Mouse (Mus musculus) colon, adult 2 months (tissue): Measurements from ENCODE around the gene Mapk8ip3. TPM values are rescaled to one million over a fixed set of nuclear protein-coding genes. Genes with fewer than 3 reads are reported as not detected.

Experiments
- polyA plus RNA-seq: library from polyadenylated mRNA; depleted of rRNA; stranded (reverse); fragments of >200 nt; gene quantifications from 2 replicates; pipeline ENCODE4 v1.2.3, GENCODE M21; 2012; rRNA removed

Mapk8ip3 gene
- 75.9 and 79.6 TPM in 2 replicates for polyA plus RNA-seq

DNA sequence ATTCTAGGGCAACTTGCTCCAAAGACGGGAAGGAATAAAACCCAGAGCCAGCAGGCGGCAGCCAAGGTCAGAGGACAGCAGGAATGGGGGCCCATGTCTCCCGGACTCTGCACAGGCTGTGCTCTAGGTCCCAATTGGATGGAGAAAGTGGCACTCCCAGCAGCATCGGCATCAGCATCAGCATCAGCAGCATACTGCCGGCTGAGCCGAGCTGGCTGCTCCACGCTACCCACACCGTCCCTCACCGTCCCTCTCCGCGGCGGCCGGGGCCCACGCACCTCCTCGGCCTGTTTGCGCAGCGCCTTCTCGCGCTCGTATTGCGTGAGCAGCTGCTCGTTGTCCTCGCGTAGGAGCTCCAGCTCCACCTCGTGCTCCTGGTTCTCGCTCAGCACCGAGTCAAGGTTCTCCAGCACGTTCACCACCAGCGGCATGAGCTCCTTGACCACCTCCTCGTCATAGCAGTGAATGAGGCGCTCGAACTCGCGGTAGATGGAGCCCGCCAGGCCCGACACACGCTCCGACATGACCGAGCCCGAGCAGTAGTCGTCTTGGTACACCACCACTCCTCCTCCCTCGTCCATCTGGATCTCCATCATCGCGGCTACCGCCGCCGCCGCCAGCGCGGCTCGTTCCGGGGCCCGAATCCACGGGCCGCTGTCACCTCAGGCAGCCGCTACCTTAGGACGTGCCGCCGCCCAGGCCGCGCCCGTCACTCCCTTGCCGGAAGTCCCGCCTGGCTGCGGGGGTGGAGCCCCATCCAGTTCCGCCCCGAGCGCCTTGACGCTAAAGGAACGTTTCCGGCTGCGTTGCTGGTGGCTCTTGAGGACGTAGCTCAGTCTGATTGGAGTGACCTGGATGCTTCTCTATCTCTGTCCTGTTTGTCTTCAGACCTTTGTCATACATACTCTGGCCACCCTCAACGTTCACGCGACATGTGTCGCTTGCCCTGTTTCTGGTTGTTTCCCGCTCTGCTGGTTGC, at the start of gene Mapk8ip3:
Gene Mapk8ip3, minus strand, starts transcription at position 719 of the 979 bp plus-strand sequence.

DNA sequence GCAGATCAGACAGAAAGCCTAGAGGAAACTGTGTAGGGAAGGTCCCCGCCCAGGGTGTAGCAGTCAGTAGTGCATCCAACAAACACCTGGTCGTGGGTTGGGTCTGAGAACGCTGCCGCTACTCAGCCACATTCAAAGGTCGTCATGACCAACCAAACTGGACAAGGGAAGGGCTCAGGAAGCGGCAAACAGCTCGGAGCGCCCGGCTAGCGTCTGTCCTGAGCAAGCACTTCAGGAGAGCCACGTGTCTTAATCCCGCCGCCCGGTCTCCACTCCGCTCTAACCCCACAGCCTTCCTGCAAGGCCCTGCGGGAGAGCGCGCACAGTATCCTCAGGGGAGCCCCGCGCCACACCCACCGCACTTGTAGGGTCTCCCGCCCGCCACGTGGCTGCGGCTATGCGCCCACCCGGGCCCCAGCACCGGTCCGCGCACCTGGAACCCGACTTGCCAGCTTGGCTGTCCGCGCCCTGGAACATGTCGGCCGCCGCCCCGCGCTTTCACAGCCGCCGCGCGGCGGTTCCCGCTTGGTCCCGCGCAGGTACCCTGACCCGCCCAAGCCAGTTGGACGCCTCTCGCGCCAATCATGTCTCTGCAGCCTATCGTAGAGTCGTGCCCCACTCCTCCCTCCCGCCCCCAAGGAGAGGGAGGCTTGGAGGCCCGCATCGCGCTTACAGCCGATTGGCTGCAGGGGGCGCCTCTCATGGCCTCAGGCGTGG, 23.5 kb upstream of the Mapk8ip3 start, which contains the start of gene Jpt2:
Gene Jpt2, minus strand, starts transcription at position 555 of the 717 bp plus-strand sequence.

DNA sequence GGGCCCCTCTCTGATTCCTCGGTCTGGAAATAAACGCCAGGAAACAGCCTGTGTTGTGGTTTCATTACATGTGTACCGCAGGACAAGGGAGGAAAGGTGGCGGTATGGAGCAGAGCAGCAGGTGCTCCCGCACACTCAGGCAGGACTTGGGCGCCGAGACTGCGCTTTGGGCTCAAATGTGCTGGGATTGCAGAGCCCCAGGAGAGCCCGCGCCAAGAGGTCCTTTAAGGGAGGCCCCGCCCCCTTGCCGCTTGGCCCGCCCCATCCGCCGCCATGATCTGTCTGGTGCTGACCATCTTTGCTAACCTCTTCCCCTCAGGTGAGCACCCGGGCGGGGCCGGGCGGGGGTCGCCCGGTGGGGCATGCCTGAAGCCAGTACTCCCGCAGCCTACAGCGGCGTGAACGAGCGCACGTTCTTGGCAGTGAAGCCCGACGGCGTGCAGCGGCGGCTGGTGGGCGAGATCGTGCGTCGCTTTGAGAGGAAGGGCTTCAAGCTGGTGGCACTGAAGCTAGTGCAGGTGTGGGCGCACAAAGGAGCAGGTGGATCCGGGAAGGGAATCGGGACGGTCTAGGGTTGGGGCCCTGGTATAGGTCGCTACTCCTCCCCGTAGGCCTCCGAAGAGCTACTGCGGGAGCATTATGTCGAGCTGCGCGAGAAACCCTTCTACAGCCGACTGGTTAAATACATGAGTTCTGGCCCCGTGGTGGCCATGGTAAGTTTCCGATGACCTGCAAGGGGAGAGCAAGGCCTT, 40.4 kb downstream of the Mapk8ip3 start, which contains the start of gene Nme3:
Gene Nme3, plus strand, starts transcription at position 260 of the 752 bp plus-strand sequence.

DNA sequence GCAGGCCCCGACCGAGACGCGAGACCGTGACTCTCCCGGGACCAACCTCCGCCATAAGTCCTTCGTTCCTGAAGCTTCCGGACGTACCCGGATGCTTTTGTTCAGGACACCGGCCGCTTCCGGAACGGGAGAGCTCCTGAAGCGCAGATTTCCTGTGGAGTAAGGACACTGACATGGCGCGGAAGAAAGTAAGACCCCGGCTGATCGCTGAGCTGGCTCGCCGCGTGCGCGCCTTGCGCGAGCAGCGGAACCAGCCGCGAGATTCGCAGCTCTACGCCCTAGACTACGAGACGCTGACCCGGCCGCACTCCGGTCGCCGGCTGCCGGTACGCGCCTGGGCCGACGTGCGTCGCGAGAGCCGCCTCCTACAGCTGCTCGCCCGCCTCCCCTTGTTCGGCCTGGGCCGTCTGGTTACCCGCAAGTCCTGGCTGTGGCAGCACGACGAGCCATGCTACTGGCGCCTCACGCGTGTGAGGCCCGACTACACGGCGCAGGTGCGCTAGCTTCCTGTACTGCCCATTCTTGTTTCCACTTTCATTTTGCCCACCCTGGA, 41.7 kb downstream of the Mapk8ip3 start, which contains the start of the genes Eme2 and Mrps34:
Gene Eme2, minus strand, starts transcription at position 93 of the 553 bp plus-strand sequence.
Gene Mrps34, plus strand, starts transcription at position 122 of the 553 bp plus-strand sequence.

DNA sequence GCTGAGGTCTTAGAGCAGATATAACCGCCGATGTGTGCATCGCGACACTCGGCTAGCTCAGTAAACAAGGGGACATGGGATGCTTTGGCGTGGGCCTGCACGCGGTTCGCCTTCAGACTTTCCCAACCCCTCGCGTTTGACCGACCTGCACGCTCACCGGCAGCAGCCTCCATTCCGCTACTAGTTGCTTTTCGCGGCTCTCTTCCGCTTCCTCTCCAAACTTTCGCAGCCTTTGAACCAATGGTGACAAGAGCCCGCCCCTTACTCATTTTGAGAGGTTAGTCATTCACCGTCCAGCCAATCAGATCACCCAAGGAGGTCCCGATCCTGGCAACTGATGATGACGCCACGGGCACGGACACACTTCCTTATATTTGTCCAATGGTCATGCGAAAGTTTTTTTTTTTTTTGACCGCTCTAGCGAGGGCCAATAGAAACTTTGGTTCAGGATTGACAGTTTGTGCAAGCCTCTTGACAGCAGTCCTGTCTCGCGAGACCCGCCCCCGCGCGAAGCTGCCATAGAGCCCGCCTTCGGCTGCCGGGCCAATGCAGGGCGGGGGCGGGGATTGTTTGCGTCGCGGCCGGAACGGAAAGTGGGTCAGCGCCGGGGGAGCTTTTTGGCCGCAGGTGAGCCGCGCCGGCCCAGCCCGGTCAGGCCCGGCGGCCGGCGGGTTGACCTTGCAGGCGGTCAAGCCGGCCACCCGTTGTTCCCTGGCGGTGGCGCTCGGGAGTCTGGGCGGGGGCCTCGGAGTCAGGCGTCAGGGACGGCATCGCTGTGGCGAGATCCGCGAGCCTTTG, 50.4 kb downstream of the Mapk8ip3 start, which contains the start of the genes Nubp2 and Spsb3:
Gene Nubp2, minus strand, starts transcription at position 216 of the 798 bp plus-strand sequence.
Gene Spsb3, plus strand, starts transcription at position 510 of the 798 bp plus-strand sequence.

DNA sequence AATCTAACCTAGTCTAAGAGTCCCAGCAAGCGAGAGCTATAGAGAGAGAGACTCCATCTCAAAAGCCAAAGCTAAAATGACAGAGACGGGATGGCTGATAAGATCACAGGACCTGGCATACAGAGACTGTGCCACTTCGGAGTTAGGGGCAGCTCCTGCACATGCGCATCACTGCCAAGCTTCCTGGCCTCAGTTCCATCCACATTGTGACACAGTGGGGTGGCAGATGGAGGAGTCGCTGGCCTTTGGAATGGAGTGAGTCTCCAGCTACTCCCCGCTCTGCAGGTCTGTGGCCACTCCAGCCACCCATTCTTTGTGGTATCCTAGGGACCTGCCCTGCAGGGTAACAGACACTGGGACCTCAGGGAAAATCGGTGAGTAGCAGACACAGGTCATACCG, 71.0 kb downstream of the Mapk8ip3 start, which contains the start of gene Igfals:
Gene Igfals, plus strand, starts transcription at position 222 of the 400 bp plus-strand sequence.

DNA sequence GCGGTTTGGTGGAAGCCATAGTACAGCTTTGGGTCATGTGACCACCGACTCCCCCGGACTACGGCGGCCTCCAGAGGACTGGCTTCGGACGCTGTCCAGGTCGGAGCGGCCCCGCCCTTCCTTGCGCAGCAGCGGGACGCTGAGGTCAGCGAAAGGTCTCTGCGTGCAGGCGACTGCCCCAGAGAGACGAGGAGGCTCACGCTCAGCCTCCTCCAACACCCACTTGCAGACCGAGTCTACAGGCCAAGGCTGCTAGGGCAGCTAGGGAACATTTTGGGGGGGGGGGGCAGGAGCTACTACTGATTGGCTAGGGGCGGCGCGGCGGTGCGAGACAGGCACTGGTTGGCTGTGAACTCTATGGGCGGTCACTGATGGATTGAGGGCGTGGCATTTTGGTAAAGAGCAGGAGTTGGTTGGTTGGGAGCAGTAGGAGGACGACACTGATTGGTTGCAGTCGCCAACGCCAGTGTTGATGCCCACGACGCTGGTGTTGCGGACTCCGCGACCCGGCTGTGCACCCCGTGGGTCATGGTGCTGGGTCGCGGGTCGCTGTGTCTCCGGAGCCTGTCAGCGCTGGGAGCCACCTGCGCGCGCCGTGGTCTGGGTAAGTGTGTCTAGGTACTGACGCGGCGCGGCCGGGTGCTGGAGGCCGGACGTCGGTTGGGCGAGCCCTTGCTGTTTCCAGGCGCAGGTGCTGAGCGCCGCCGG, 86.6 kb downstream of the Mapk8ip3 start, which contains the start of gene Fahd1:
Gene Fahd1, minus strand, starts transcription at position 300 of the 708 bp plus-strand sequence.

Other genes starting within 250 kb of the Mapk8ip3 start
- gene Syngr3, start 247.0 kb downstream of the Mapk8ip3 start, polyA plus RNA-seq: 4.1 and 4.6 TPM in 2 replicates
- 59.1 and 69.9 TPM in 2 replicates for gene Gfer, start 240.8 kb downstream of the Mapk8ip3 start, polyA plus RNA-seq
- 235 and 246 TPM in 2 replicates for gene Noxo1, start 240.7 kb downstream of the Mapk8ip3 start, polyA plus RNA-seq
- 43.3 and 49.1 TPM in 2 replicates for gene Tbl3, start 229.3 kb downstream of the Mapk8ip3 start, polyA plus RNA-seq
- not detected in 2 replicates for gene Rnf151, start 218.9 kb downstream of the Mapk8ip3 start, polyA plus RNA-seq
- gene Rps2, start 218.9 kb downstream of the Mapk8ip3 start, polyA plus RNA-seq: 3,267 and 3,407 TPM in 2 replicates
- 285 and 351 TPM in 2 replicates for gene Ndufb10, start 212.5 kb downstream of the Mapk8ip3 start, polyA plus RNA-seq
- 0.10 and 0.13 TPM in 2 replicates for gene Rpl3l, start 209.2 kb downstream of the Mapk8ip3 start, polyA plus RNA-seq
- gene Msrb1, start 200.3 kb downstream of the Mapk8ip3 start, polyA plus RNA-seq: 91.4 and 133 TPM in 2 replicates
- gene Hs3st6, start 184.0 kb downstream of the Mapk8ip3 start, polyA plus RNA-seq: 0.24 and 0.30 TPM in 2 replicates
- not detected in 2 replicates for gene Meiob, start 132.7 kb downstream of the Mapk8ip3 start, polyA plus RNA-seq
- 165 and 180 TPM in 2 replicates for gene Hagh, start 96.8 kb downstream of the Mapk8ip3 start, polyA plus RNA-seq
- gene Fahd1, start 86.6 kb downstream of the Mapk8ip3 start, polyA plus RNA-seq: 34.9 and 43.1 TPM in 2 replicates
- gene Igfals, start 71.0 kb downstream of the Mapk8ip3 start, polyA plus RNA-seq: 4.1 and 4.8 TPM in 2 replicates
- 28.4 and 29.3 TPM in 2 replicates for gene Nubp2, start 50.6 kb downstream of the Mapk8ip3 start, polyA plus RNA-seq
- gene Spsb3, start 50.3 kb downstream of the Mapk8ip3 start, polyA plus RNA-seq: 112 and 128 TPM in 2 replicates
- 40.2 and 43.2 TPM in 2 replicates for gene Eme2, start 41.9 kb downstream of the Mapk8ip3 start, polyA plus RNA-seq
- 233 and 246 TPM in 2 replicates for gene Mrps34, start 41.9 kb downstream of the Mapk8ip3 start, polyA plus RNA-seq
- gene Nme3, start 40.5 kb downstream of the Mapk8ip3 start, polyA plus RNA-seq: 66.8 and 90.4 TPM in 2 replicates
- 11.4 and 19.2 TPM in 2 replicates for gene Jpt2, start 23.7 kb upstream of the Mapk8ip3 start, polyA plus RNA-seq
- gene Cramp1l, start 78.8 kb upstream of the Mapk8ip3 start, polyA plus RNA-seq: 13.7 and 13.8 TPM in 2 replicates
- 9.6 and 10.6 TPM in 2 replicates for gene Ift140, start 79.1 kb upstream of the Mapk8ip3 start, polyA plus RNA-seq
- 22.1 and 24.6 TPM in 2 replicates for gene Tmem204, start 146.6 kb upstream of the Mapk8ip3 start, polyA plus RNA-seq
- gene Telo2, start 179.0 kb upstream of the Mapk8ip3 start, polyA plus RNA-seq: 14.7 and 16.1 TPM in 2 replicates
- 0.13 and 0.14 TPM in 2 replicates for gene Ptx4, start 183.8 kb upstream of the Mapk8ip3 start, polyA plus RNA-seq
- 24.7 and 25.7 TPM in 2 replicates for gene Clcn7, start 196.4 kb upstream of the Mapk8ip3 start, polyA plus RNA-seq
- not detected in 2 replicates for gene Ccdc154, start 225.5 kb upstream of the Mapk8ip3 start, polyA plus RNA-seq
- gene Gm38655, start 238.5 kb upstream of the Mapk8ip3 start, polyA plus RNA-seq: 0.30 TPM in 1 of 2 replicates, not detected in the other
- 13.6 and 15.0 TPM in 2 replicates for gene BC003965, start 247.6 kb upstream of the Mapk8ip3 start, polyA plus RNA-seq